Mouse (Mus musculus): ENCODE results near the gene Gm7075. TPM values are rescaled to one million over a fixed set of nuclear protein-coding genes. Genes with fewer than 3 reads are reported as not detected.

Gene Gm7075
- total RNA-seq, 2 experiments from 2014 or later, result not detected

GRCm38 (mm10) chr10:63377468-63377867 lies 44.1 kb downstream of the Gm7075 start:
- intact Hi-C loops (cut with DNase I), result loop anchor here (5.0 to 10.0 kb wide), 2 partner anchors 40 to 223 kb away; no protein-coding TSS in a partner anchor
- peak; percentile 37 for DNase-seq

- no peak for DNase-seq
- intact Hi-C loops (cut with DNase I), result loop anchor here (5.0 to 10.0 kb wide), 2 partner anchors 39 to 222 kb away; no protein-coding TSS in a partner anchor
Measured at GRCm38 (mm10) chr10:63376303-63376702, 45.3 kb downstream of the Gm7075 start.

Other genes with a start within 250 kb of the Gm7075 start
- 1 to 10 TPM; 4.0 to 4.3 TPM for gene Mypn, start 217.8 kb downstream of the Gm7075 start, total RNA-seq (2021)
- gene Herc4, start 178.0 kb downstream of the Gm7075 start, total RNA-seq (2021), result 10 to 100 TPM; 47.7 to 55.8 TPM
- 10 to 100 TPM; 14.9 to 17.5 TPM for gene Sirt1, start 40.1 kb downstream of the Gm7075 start, total RNA-seq (2021)
- gene Dnajc12, start 39.3 kb downstream of the Gm7075 start, total RNA-seq (2021), result 1 to 10 TPM; 5.5 to 6.9 TPM
- under 1 TPM; 0.66 to 0.90 TPM for gene Ctnna3, start 8.3 kb upstream of the Gm7075 start, total RNA-seq (2021)